Mouse (Mus musculus) stomach, postnatal 0 days (tissue): ENCODE data around the gene Crygb.

Source experiments
- CTCF ChIP-seq: IDR thresholded peaks from 2 replicates; pipeline ENCODE4 v1.5.1; 2016; ENCODE audit warnings: antibody characterized with exemption, low read depth, mild to moderate bottlenecking, moderate library complexity
- EP300 ChIP-seq: optimal IDR thresholded peaks from 2 replicates; pipeline ENCODE3; 2016; ENCODE audit warnings: antibody characterized with exemption

DNA sequence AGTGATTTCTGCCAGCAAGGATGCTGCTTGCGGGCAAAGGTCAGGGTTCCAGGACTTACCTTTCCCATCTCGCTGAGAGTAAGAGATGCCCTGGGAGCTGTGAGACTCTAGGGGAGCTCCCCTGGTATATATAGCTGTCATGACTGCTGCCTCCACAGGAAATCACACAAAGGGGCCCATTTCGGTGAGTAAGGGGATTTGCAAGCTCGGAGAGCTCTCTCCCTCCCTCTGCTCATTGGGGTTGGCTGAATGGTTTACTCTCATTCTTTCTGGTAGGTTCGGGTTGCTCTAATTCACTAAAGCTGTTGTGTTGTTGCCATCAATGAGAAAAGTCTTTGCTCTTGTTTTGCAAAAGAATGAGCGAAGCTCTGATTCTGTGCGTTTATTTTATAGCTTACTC lies at the start of gene Crygb:
- TF ChIP-seq CTCF (no peak), EP300 (no peak)
